Mouse (Mus musculus): ENCODE measurements around the gene Naip2. TPM values are rescaled to one million over a fixed set of nuclear protein-coding genes. Genes with fewer than 3 reads are reported as not detected.

The Naip2 gene
- polyA plus RNA-seq, 1 experiment: 0.21 TPM

DNA sequence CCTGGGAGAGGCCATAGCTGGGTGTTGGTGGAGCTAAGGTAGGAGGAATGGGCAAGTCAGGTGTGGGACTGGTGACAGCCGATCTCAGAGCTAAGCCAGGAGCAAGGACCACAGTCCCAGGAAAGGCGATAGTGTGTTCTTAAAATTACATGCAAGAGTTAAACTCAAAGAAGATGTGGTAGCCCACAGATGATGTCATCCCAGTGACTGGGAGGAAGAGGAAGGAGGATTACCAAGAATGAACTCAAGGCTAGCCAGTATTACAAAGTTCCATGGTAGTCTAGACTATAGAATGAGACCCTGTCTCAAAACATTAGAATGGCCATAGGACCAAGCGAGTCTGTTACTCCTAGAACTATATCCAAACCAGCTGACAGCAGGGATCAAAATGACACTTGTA is 45.3 kb downstream of the Naip2 start:
- H3K27me3 ChIP-seq (ENCODE audit: control insufficient read depth, insufficient read depth, insufficient read length): no peaks in the 10 kb centered on the region
- no peak for TF ChIP-seq MYOD1 (IDR thresholded peaks at IDR 0.05; ENCODE audit: control insufficient read depth, insufficient read length, low read depth)
- TF ChIP-seq CTCF (IDR thresholded peaks at IDR 0.05; ENCODE audit: control insufficient read depth, insufficient read depth, insufficient read length): no peak
- no peak for TF ChIP-seq CEBPB (IDR thresholded peaks at IDR 0.05; ENCODE audit: low read depth)
- H3K36me3 ChIP-seq (ENCODE audit: control insufficient read depth, insufficient read depth): no peaks in the 10 kb centered on the region
- no peaks in the 10 kb centered on the region for H3K79me2 ChIP-seq (ENCODE audit: control insufficient read depth, insufficient read depth)
- no peak overlapping the region for H3ac ChIP-seq (ENCODE audit: control insufficient read depth, insufficient read length, low read depth)
- H3K79me3 ChIP-seq (ENCODE audit: low read depth): no peaks in the 10 kb centered on the region
- no peak overlapping the region for H3K4me3 ChIP-seq (ENCODE audit: insufficient read depth, poor library complexity, severe bottlenecking)

DNA sequence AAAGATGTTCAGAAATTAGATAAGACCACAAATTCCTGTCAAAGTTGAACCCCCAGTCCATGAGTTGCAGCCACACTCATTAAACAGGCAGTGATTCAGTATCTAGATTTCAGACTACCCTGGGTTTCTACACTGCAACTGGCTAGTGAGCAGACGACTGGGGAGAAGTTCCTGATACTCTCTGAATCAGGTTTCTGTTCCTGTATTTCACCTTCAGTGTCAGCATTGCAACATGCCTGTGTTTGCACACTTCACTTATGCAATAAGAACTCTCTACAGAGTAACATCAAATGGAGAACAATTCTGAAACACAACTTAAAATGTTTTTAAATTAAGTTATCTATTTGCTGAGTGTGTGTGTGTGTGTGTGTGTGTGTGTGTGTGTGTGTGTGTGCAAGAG is 49.2 kb downstream of the Naip2 start:
- TF ChIP-seq CTCF (IDR thresholded peaks at IDR 0.05; ENCODE audit: control insufficient read depth, insufficient read depth, insufficient read length) (no peak), CEBPB (IDR thresholded peaks at IDR 0.05; ENCODE audit: low read depth) (no peak), MAX (IDR thresholded peaks at IDR 0.05) (no peak), FOSL1 (IDR thresholded peaks at IDR 0.05; ENCODE audit: insufficient read depth, low read length, poor library complexity, severe bottlenecking) (no peak), USF1 (IDR thresholded peaks at IDR 0.05; ENCODE audit: low read depth) (no peak), MYOD1 (IDR thresholded peaks at IDR 0.05; ENCODE audit: control insufficient read depth, insufficient read length, low read depth) (no peak), MYOG (IDR thresholded peaks at IDR 0.05; ENCODE audit: control insufficient read depth, extremely low read depth, insufficient read length) (no peak)
- no peaks in the 10 kb centered on the region for H3K79me3 ChIP-seq (ENCODE audit: low read depth)
- H3K79me2 ChIP-seq (ENCODE audit: control insufficient read depth, insufficient read depth): no peaks in the 10 kb centered on the region
- H3K36me3 ChIP-seq (ENCODE audit: control insufficient read depth, insufficient read depth): no peaks in the 10 kb centered on the region
- H3K4me3 ChIP-seq (ENCODE audit: insufficient read depth, poor library complexity, severe bottlenecking): no peak overlapping the region
- H3K27me3 ChIP-seq (ENCODE audit: control insufficient read depth, insufficient read depth, insufficient read length): no peaks in the 10 kb centered on the region
- H3ac ChIP-seq (ENCODE audit: control insufficient read depth, insufficient read length, low read depth): no peak overlapping the region

DNA sequence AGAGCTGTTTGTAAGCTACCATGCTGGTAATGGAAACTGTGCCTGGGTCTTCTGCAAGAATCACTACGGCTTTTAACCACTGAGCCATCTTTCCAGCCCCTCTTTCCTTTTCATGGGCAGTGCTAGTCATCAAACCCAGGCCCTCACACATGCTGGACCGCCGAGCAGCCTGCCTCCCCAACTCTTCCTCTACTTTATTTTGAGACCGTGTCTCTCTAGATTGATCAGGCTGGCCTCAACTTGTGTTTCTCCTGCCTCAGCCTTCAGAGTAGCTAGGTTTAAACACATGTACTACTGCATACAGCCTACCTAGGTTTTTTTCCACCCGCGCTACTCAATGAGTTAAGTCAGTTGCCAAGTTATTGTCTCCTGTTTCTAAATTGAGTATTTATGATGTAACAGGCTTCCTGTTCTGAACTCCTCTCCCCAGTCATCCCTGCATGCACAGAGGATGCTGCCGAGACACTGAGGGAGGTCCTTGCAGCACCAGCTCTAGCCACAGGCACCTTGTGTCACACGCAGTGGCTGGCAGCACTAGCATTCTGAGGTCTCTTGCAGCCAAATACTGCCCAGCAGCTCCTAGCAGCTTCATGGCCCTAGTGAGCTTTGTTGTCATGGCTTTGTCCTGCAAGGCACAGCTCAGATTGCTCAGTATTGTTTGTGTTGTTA is 60.1 kb downstream of the Naip2 start:
- Histone ChIP-seq H3K4me3 (ENCODE audit: insufficient read depth, poor library complexity, severe bottlenecking) (no peak overlapping the region), H3ac (ENCODE audit: control insufficient read depth, insufficient read length, low read depth) (no peak overlapping the region), H3K79me3 (ENCODE audit: low read depth) (no peaks in the 10 kb centered on the region), H3K36me3 (ENCODE audit: control insufficient read depth, insufficient read depth) (peaks cover 20% of the 10 kb centered on the region), H3K27me3 (ENCODE audit: control insufficient read depth, insufficient read depth, insufficient read length) (no peaks in the 10 kb centered on the region), H3K79me2 (ENCODE audit: control insufficient read depth, insufficient read depth) (no peaks in the 10 kb centered on the region)
- no peak for TF ChIP-seq CTCF (IDR thresholded peaks at IDR 0.05; ENCODE audit: control insufficient read depth, insufficient read depth, insufficient read length)
- TF ChIP-seq CEBPB (IDR thresholded peaks at IDR 0.05; ENCODE audit: low read depth): no peak
- TF ChIP-seq MAX (IDR thresholded peaks at IDR 0.05): no peak
- no peak for TF ChIP-seq MYOD1 (IDR thresholded peaks at IDR 0.05; ENCODE audit: control insufficient read depth, insufficient read length, low read depth)
- TF ChIP-seq FOSL1 (IDR thresholded peaks at IDR 0.05; ENCODE audit: insufficient read depth, low read length, poor library complexity, severe bottlenecking): no peak
- TF ChIP-seq USF1 (IDR thresholded peaks at IDR 0.05; ENCODE audit: low read depth): no peak
- no peak for TF ChIP-seq MYOG (IDR thresholded peaks at IDR 0.05; ENCODE audit: control insufficient read depth, extremely low read depth, insufficient read length)

DNA sequence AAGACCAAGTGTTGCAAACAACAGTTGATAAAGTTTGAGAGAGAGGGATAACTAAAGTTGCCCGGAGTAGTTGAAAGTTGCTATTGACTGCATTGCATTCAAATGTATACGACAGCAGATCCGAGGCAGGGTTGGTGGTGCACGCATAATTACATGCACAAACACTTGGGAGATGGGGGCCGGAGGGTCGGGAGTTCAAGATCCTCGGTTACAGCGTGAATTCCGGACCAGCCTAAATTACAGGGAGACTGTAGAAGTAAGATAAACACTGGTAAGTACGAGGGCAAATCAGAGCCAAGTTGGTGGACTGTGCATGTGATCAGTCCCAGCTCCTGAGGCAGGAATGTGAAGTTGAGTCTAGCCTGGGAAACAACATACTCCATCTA is 76.6 kb downstream of the Naip2 start:
- peak overlapping the region; percentile 86 for H3ac ChIP-seq (ENCODE audit: control insufficient read depth, insufficient read length, low read depth)
- peaks cover 16% of the 10 kb centered on the region for H3K79me3 ChIP-seq (ENCODE audit: low read depth)
- peaks cover 25% of the 10 kb centered on the region for H3K36me3 ChIP-seq (ENCODE audit: control insufficient read depth, insufficient read depth)
- peaks cover 22% of the 10 kb centered on the region for H3K79me2 ChIP-seq (ENCODE audit: control insufficient read depth, insufficient read depth)
- no peaks in the 10 kb centered on the region for H3K27me3 ChIP-seq (ENCODE audit: control insufficient read depth, insufficient read depth, insufficient read length)
- peak overlapping the region; percentile 86 for H3K4me3 ChIP-seq (ENCODE audit: insufficient read depth, poor library complexity, severe bottlenecking)
- TF ChIP-seq CEBPB (IDR thresholded peaks at IDR 0.05; ENCODE audit: low read depth) (no peak), CTCF (IDR thresholded peaks at IDR 0.05; ENCODE audit: control insufficient read depth, insufficient read depth, insufficient read length) (no peak), MYOG (IDR thresholded peaks at IDR 0.05; ENCODE audit: control insufficient read depth, extremely low read depth, insufficient read length) (no peak), MYOD1 (IDR thresholded peaks at IDR 0.05; ENCODE audit: control insufficient read depth, insufficient read length, low read depth) (no peak), MAX (IDR thresholded peaks at IDR 0.05) (no peak), FOSL1 (IDR thresholded peaks at IDR 0.05; ENCODE audit: insufficient read depth, low read length, poor library complexity, severe bottlenecking) (no peak), USF1 (IDR thresholded peaks at IDR 0.05; ENCODE audit: low read depth) (no peak)

DNA sequence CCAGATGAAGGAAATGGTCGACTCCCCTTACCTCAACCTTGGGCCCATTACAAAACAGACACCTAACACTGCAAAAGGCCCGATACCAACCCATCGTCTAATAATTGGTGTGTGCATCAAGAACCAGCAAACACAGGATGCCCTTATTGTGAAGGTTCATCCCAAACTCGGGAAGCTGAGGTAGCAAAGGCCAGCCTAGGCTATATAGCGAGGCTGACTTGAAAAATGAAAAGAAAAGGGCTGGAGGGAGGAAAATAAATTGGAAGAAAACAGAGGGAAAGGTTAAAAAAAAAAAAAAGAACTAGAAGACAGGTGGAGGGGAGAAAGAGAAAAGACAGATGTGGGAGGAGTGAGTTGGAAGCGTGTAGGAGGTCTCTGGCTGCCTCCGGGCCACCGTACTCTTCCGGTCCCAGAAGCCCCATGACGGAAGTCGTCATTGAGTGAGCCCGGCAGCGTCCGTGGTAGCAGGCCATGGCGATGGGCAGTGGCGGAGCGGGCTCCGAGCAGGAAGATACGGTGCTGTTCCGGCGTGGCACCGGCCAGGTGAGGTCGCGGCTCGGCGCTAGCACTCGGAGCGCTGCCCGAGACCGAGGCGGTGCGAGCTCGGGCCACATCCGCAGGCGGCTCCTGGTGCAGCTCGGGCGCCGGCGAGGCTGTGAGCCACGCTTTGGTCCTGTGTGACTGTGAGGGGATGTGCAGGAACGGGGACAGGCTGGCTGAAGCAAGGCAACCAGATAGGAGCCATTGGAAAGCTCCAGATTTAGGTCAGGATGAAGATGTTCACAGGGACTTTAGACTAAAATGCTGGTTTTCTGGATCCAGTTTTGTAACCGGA is 77.3 kb downstream of the Naip2 start, which contains the start of gene Smn1:
Gene Smn1, plus strand, starts transcription at position 430 of the 835 bp plus-strand sequence.
- H3K79me2 ChIP-seq (ENCODE audit: control insufficient read depth, insufficient read depth): peaks cover 22% of the 10 kb centered on the region
- no peak for TF ChIP-seq USF1 (IDR thresholded peaks at IDR 0.05; ENCODE audit: low read depth)
- no peak for TF ChIP-seq MYOG (IDR thresholded peaks at IDR 0.05; ENCODE audit: control insufficient read depth, extremely low read depth, insufficient read length)
- TF ChIP-seq MAX (IDR thresholded peaks at IDR 0.05): peak; percentile 57
- no peak for TF ChIP-seq FOSL1 (IDR thresholded peaks at IDR 0.05; ENCODE audit: insufficient read depth, low read length, poor library complexity, severe bottlenecking)
- H3K36me3 ChIP-seq (ENCODE audit: control insufficient read depth, insufficient read depth): peaks cover 25% of the 10 kb centered on the region
- H3ac ChIP-seq (ENCODE audit: control insufficient read depth, insufficient read length, low read depth): peak within 1 kb of the TSS; percentile 86
- H3K27me3 ChIP-seq (ENCODE audit: control insufficient read depth, insufficient read depth, insufficient read length): no peaks in the 10 kb centered on the region
- peaks cover 16% of the 10 kb centered on the region for H3K79me3 ChIP-seq (ENCODE audit: low read depth)
- peak within 1 kb of the TSS; percentile 86 for H3K4me3 ChIP-seq (ENCODE audit: insufficient read depth, poor library complexity, severe bottlenecking)
